8 mouse cellular contexts compared by ENCODE assay signal in the genomic region with DNA sequence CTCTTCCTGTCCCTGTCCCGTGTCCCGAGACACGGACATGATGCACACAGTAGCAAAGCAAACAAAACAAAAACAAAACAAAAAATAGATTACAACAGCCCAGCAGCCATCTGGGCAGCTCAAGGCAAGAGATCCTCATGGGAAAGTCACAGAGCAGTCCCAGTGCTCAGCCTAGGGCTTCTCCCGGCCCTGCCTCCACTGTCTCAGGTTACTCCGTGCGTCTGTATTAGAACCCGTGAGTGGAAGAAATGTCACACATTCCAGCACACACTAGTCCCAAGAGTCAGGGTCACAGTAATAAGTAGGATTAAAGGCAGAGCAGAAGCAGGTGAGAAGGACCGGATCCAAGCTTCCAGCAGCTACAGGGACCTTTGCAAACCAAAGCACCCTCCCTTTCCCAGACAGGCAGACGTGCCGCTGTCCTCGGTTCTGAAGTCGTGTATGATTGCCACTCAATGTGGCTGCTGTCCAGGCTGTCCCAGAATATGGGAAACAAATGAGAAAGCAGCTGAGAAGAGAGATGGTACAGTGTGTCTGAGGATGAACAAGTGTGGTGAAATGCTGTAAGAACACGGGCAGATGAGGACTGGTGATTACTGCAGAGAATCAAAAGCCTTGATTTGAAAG.
DNase-seq lines count a peak whose midpoint lies in the region.

No protein-coding gene starts in this region.

- intact Hi-C loops in gastrocnemius, postnatal 14 days (cut with DNase I; ENCODE audit: low total_unique reads) = no loop called here

- DNase-seq in gastrocnemius, postnatal 14 days = peak; percentile 62
- no peak for DNase-seq in gastrocnemius, postnatal 25 days
- peak; percentile 46 for DNase-seq in urinary bladder, postnatal 25 days (ENCODE audit: low spot score)
- no peak for DNase-seq in urinary bladder, postnatal 10 days (ENCODE audit: low spot score)
- peak; percentile 63 for DNase-seq in kidney, postnatal 14 days
- peak; percentile 73 for DNase-seq in retina, embryonic 14.5 days (ENCODE audit: low spot score)
- DNase-seq in right cerebral cortex, postnatal 25 days = no peak
- DNase-seq in left cerebral cortex, adult 9 months (ENCODE audit: low spot score in 2 of 2) = no peak

Comparison
In these comparisons a context has a peak if more than half of its experiments do, and no peak if none do; other contexts are left out.
1. DNase-seq: peak in gastrocnemius, postnatal 14 days (single experiment), urinary bladder, postnatal 25 days (single experiment), kidney, postnatal 14 days (single experiment) and retina, embryonic 14.5 days (single experiment); none in gastrocnemius, postnatal 25 days (single experiment), urinary bladder, postnatal 10 days (single experiment), right cerebral cortex, postnatal 25 days (single experiment) and left cerebral cortex, adult 9 months (0 of 2).